Mouse (Mus musculus): ENCODE data around the gene Fxyd2.

- TF ChIP-seq POLR2A (IDR thresholded peaks at IDR 0.05; ENCODE audit: borderline replicate concordance, low read depth, low read length): no peak
- TF ChIP-seq CTCF (IDR thresholded peaks at IDR 0.05; ENCODE audit: low read depth, low read length): no peak
These were observed 13.4 kb downstream of the Fxyd2 start for GRCm38 (mm10) chr9:45412700-45413477.

Measured in bone marrow macrophage, adult 2 months (primary cell).